Mouse (Mus musculus) liver, adult (tissue): ENCODE results near the gene Vmn1r7.
"Not testable (repeated sequence)": the region's sequence is repeated elsewhere in the genome, so short reads cannot be mapped to it uniquely, and the experiment has no call there.

ENCODE experiments used
- GATA4 ChIP-seq: IDR thresholded peaks from 2 replicates; pipeline ENCODE4 v1.6.1; 2014; ENCODE audit warnings: mild to moderate bottlenecking, low read length; ENCODE audit not compliant: insufficient replicate concordance

Vmn1r7 gene

DNA sequence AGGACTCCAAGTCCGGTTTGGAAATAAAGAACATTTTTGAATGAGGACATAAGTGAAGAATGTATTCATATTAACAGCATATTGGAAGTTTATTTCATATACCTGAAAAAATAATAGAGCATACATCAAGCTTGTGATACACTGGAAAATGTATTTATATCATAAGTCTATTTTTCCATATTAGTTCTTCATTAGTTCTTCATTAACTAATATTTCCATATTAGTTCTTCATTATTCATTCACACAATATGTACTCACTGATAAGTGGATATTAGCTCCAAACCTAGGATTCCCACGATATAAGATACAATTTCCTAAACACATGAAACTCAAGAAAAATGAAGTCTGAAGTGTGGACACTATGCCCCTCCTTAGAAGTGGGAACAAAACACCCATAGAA lies at the start of gene Vmn1r7:
Vmn1r7 (minus strand) TSS at position 101 of the 400 bp plus-strand sequence.
- TF ChIP-seq GATA4 = not testable (repeated sequence)

DNA sequence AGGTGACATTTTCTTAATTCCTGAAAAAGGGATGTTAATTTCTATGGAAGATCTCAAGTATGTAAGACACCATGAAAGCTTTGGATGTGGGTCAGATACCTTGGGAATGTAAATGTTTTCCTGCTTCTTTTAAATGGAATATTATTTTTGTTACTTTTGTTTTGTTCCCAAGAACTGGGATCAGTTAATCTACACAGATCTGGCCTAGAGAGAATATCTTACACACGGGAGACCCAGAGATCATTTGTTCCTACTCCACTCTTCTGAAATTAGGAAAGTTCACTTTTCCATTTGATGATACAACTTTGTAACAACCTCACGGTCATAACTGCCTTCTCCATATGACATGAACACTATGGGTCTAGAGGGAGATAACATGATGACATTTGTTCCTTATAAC lies 41.4 kb upstream of the Vmn1r7 start, which contains the start of gene Vmn1r9:
Vmn1r9 (plus strand) TSS at position 301 of the 400 bp plus-strand sequence.
- TF ChIP-seq GATA4 = no peak

DNA sequence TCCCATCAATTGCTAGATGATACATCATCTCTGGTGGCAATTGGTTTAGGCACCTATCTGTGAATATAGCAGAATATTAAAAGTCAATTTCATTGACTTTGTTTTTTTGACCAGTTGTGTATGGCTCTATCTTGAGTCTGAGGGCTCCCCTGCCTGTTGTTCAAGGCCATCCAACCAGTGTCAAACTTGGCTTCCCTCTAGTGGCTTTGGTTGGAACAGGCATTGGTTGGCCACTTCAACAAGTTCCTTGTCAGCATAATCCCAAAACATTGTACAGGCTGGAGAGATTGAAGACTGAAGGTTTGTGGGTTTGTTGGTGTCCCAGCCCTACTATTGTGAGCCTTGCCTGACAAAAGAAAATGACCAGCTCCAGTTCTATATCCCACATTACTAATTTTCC lies 38.6 kb upstream of the Vmn1r7 start:
- TF ChIP-seq GATA4 = no peak

DNA sequence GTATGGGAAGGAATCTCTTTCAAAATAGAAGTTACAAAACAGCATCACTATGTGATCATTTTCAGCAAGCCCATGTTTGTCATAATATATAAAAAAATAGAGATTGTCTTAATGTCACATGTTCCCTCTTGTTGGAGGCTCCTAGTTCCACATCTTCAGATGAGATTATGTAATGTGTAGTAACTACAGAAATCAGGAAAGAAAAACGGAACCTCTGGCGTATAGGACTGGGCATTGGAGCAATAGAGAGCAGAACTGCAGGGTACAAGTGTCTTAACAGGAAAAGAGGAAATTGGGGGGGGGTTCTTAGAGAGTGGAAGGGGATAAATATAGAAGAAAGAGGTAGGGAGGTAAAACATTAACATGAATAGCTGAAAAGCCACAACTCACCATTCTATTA lies 9.6 kb upstream of the Vmn1r7 start:
- no peak for TF ChIP-seq GATA4

DNA sequence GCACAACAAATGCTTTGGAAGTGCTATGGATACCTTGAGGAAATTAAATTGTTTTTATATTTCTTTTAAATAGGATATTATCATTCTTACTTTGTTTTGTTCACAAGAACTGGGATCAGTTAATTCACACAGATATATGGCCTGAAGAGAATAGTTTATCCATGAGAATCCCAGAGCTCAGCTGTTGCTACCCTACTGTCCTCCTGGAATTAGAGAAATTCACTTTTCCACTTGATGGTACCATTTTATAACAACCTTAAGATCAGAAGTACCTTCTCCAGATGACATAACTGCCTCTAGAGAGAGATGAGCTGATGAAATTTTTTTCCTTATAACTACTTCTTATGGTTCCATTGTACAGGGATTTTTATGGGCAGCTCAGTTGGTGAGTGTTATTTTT lies 6.9 kb upstream of the Vmn1r7 start, which contains the start of gene Vmn1r8:
Vmn1r8 (plus strand) TSS at position 301 of the 400 bp plus-strand sequence.
- TF ChIP-seq GATA4 = no peak

DNA sequence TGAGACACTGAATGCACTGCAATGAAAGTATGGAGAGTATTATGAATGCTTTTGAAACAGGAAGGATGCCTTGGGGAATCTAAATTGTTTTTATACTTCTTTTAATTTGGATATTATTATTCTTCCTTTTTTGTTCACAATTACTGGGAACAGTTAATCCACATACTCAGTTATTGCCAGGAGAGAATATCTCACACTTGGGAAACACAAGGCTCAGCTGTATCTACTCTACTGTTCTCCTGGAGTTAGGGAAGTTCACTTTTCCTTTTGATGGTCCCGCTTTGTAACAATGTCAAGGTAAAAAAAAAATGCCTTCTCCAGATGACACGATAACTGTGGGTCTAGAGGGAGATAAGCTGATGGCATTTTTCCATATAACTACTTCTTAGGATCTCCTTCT lies 28.2 kb downstream of the Vmn1r7 start, which contains the start of gene Vmn1r6:
Vmn1r6 (plus strand) TSS at position 301 of the 400 bp plus-strand sequence.
- TF ChIP-seq GATA4 = no peak
